Mouse (Mus musculus) forebrain, embryonic 14.5 days (tissue): Measurements from ENCODE around the gene Arhgap45. TPM values are rescaled to one million over a fixed set of nuclear protein-coding genes. Genes with fewer than 3 reads are reported as not detected.
"Not testable (repeated sequence)": the region's sequence is repeated elsewhere in the genome, so short reads cannot be mapped to it uniquely, and the experiment has no call there.

Experiments used
- ATAC-seq: fragments of 200-750 bp; cut with Nextera tagmentation; 2 replicates; pipeline ENCODE4 v1.8.0; 2017; ENCODE audit warnings: mild to moderate bottlenecking, moderate library complexity
- DNase-seq: peaks from one replicate; pipeline ENCODE4 v3.0.0-alpha.2; 2015; ENCODE audit warnings: low spot score
- H3K27ac ChIP-seq: fragments of 300-500 bp; sonication (generic); 2 replicates; pipeline ENCODE4 v1.5.1; 2014; ENCODE audit warnings: low read depth, mild to moderate bottlenecking, control low read depth, low read length, moderate library complexity
- H3K27me3 ChIP-seq: fragments of 300-500 bp; sonication (generic); replicated peaks from 2 replicates; pipeline ENCODE4 v1.6.1; 2014; ENCODE audit warnings: low read length, control low read depth, mixed read lengths; ENCODE audit not compliant: control insufficient read depth, insufficient read depth
- H3K36me3 ChIP-seq: fragments of 300-500 bp; sonication (generic); 2 replicates; pipeline ENCODE4 v1.6.1; 2014; ENCODE audit warnings: low read length, control low read depth; ENCODE audit not compliant: control insufficient read depth, insufficient read depth
- H3K4me1 ChIP-seq: fragments of 300-500 bp; sonication (generic); 2 replicates; pipeline ENCODE4 v1.6.1; 2014; ENCODE audit warnings: antibody characterized with exemption, low read length, control low read depth; ENCODE audit not compliant: control insufficient read depth, insufficient read depth
- H3K4me2 ChIP-seq: fragments of 300-500 bp; sonication (generic); 2 replicates; pipeline ENCODE4 v1.6.1; 2014; ENCODE audit warnings: mild to moderate bottlenecking, control low read depth, low read length
- H3K4me3 ChIP-seq: fragments of 300-500 bp; sonication (generic); 2 replicates; pipeline ENCODE4 v1.5.1; 2014; ENCODE audit warnings: low read depth, low read length, control low read depth
- H3K9ac ChIP-seq: fragments of 300-500 bp; sonication (generic); 2 replicates; pipeline ENCODE4 v1.6.1; 2014; ENCODE audit warnings: mild to moderate bottlenecking, low read length, control low read depth, moderate library complexity
- H3K9me3 ChIP-seq: fragments of 300-500 bp; sonication (generic); replicated peaks from 2 replicates; pipeline ENCODE4 v1.6.1; 2016; ENCODE audit warnings: low read length, control low read depth, mixed read lengths; ENCODE audit not compliant: control insufficient read depth
- WGBS: fragments of 180-500 bp; shearing (Covaris S2); extraction: QIAGEN DNeasy Blood & Tissue Kit; methylation state at CpG from one replicate; pipeline ENCODE4 v1.1.7; 2014; 5-methylcytosine and 5-hydroxymethylcytosine counted together
- polyA plus RNA-seq: library from polyadenylated mRNA; unstranded; fragments of >200 nt; fragmentation: Nextera tagmentation; extraction: Ambion mirVana; gene quantifications from 2 replicates; pipeline ENCODE4 v1.2.1, GENCODE M21; 2014

Arhgap45 gene
- polyA plus RNA-seq, 1 experiment from 2014 or later = 1.1 TPM

- DNase-seq = no peak
- 28% methylated on average over 14 of the region's 14 CpGs for WGBS
- Histone ChIP-seq H3K27ac (0 out of 2 replicates have a peak overlapping the region, but pooled peaks have one; percentile 27), H3K4me1 (peaks cover 18% of the 10 kb centered on the region), H3K4me2 (no peak overlapping the region), H3K4me3 (no peak overlapping the region), H3K36me3 (peaks cover 13% of the 10 kb centered on the region), H3K9me3 (no peaks in the 10 kb centered on the region), H3K9ac (no peak overlapping the region), H3K27me3 (no peaks in the 10 kb centered on the region)
- no peak for ATAC-seq
Observed at GRCm38 (mm10) chr10:80051618-80052373, 35.3 kb downstream of the Arhgap45 start.

DNA sequence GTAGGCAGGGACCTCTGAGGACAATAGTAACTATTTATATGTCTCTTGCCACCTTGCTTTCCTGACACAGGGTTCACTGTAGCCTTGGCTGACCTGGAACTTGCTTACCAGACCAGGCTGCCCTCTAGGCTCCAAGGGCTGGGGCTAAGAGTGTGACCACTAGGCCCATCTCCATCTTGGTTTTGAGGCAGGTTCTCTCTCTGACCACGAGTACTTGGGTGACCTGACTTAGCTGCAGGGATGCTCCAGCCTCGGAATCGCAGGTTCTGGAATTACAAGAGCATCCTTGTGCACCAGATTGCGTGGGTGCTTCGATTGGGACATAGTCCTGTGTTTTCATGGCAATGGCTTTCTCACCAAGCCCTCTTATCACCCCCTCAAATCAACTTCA is 35.9 kb downstream of the Arhgap45 start:
- ATAC-seq (no peak), DNase-seq (no peak)
- Histone ChIP-seq H3K36me3 (peaks cover 19% of the 10 kb centered on the region), H3K9me3 (no peaks in the 10 kb centered on the region), H3K4me3 (no peak overlapping the region), H3K4me1 (peaks cover 18% of the 10 kb centered on the region), H3K27me3 (no peaks in the 10 kb centered on the region), H3K9ac (no peak overlapping the region), H3K27ac (no peak overlapping the region), H3K4me2 (no peak overlapping the region)
- 86% methylated on average over 5 of the region's 5 CpGs for WGBS

DNA sequence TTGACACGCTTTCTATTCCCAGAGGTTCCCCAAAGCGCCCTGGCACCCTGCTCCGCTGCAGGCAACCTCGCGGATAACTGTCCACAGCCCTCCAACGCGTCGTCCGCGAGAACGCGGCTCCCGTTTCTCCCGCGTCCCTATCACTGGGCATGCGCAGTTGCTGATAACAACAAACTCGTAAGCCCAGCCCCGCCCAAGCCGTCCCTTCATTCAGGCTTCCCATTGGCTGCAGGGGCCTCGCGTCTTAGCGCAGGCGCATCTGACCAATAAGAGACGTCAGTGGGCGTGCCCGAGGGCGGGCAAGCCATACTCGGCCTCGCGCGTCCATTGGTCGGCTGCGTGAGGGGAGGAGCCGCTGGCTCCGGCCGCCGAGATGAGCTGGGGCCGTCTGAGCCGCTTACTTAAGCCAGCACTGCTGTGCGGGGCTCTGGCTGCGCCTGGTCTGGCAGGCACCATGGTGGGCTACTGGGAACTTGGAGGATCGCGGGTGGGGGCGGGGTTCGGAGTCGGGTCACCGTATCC is 36.9 kb downstream of the Arhgap45 start:
- Histone ChIP-seq H3K4me2 (peak overlapping the region; percentile 72), H3K4me3 (peak overlapping the region; percentile 72), H3K4me1 (peaks cover 14% of the 10 kb centered on the region), H3K27me3 (no peaks in the 10 kb centered on the region), H3K27ac (peak overlapping the region; percentile 92), H3K9ac (peak overlapping the region; percentile 90), H3K9me3 (no peaks in the 10 kb centered on the region), H3K36me3 (peaks cover 29% of the 10 kb centered on the region)
- ATAC-seq (peak; percentile 98), DNase-seq (peak; percentile 100)
- under 1% methylated on average over 47 of the region's 47 CpGs for WGBS

GRCm38 (mm10) chr10:80053831-80054815 is 37.7 kb downstream of the Arhgap45 start:
- Histone ChIP-seq H3K36me3 (peaks cover 29% of the 10 kb centered on the region), H3K27ac (peak overlapping the region; percentile 92), H3K9ac (peak overlapping the region; percentile 90), H3K4me1 (peaks cover 9% of the 10 kb centered on the region), H3K9me3 (no peaks in the 10 kb centered on the region), H3K4me3 (peak overlapping the region; percentile 72), H3K27me3 (no peaks in the 10 kb centered on the region), H3K4me2 (peak overlapping the region; percentile 72)
- ATAC-seq (peak; percentile 38), DNase-seq (peak; percentile 66)
- WGBS = 1% methylated on average over 77 of the region's 77 CpGs

GRCm38 (mm10) chr10:80054911-80055310 is 38.5 kb downstream of the Arhgap45 start:
- H3K4me1 ChIP-seq, H3K27ac ChIP-seq, H3K27me3 ChIP-seq, DNase-seq, H3K9me3 ChIP-seq, ATAC-seq: not testable (repeated sequence)
- whole genome bisulfite sequencing = 26% methylated on average over 3 of the region's 3 CpGs
- H3K4me3 ChIP-seq = peak overlapping the region; percentile 72
- H3K36me3 ChIP-seq = peaks cover 37% of the 10 kb centered on the region
- H3K9ac ChIP-seq = peak overlapping the region; percentile 90
- peak overlapping the region; percentile 72 for H3K4me2 ChIP-seq

DNA sequence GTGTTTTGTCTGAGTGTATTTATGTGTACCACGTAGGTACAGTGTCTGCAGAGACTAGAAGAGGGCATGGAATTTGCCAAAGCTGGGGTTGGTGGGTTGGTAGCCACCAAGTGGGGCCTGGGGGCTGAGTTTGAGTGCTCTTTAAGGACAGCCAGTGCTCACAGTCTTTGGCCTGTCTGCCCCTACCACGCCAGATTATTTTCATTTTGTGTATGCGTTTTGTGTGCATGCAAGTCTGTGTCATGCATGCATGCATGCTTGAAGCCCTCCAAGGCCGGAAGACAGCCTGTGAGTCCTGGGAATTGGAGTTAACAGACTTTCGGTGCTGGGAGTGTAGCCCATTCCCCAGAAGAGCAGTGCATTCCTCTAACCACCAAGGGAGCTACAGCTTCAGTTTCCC is 38.9 kb downstream of the Arhgap45 start:
- peak overlapping the region; percentile 72 for H3K4me2 ChIP-seq
- H3K27me3 ChIP-seq = no peaks in the 10 kb centered on the region
- no peak overlapping the region for H3K27ac ChIP-seq
- no peak overlapping the region; the same call in 1 of the 2 replicates for H3K9ac ChIP-seq
- WGBS = 86% methylated on average over 5 of the region's 5 CpGs
- no peak overlapping the region for H3K4me3 ChIP-seq
- DNase-seq = no peak
- peaks cover 41% of the 10 kb centered on the region for H3K36me3 ChIP-seq
- ATAC-seq = no peak
- H3K4me1 ChIP-seq = peaks cover 9% of the 10 kb centered on the region
- H3K9me3 ChIP-seq = no peaks in the 10 kb centered on the region

GRCm38 (mm10) chr10:80055891-80056290 is 39.4 kb downstream of the Arhgap45 start:
- ATAC-seq (no peak), DNase-seq (no peak)
- no peak overlapping the region for H3K27ac ChIP-seq
- no peak overlapping the region; the same call in 1 of the 2 replicates for H3K4me2 ChIP-seq
- no peaks in the 10 kb centered on the region for H3K9me3 ChIP-seq
- H3K9ac ChIP-seq = no peak overlapping the region; the same call in 1 of the 2 replicates
- H3K27me3 ChIP-seq = no peaks in the 10 kb centered on the region
- 85% methylated on average over 9 of the region's 10 CpGs for WGBS
- H3K4me3 ChIP-seq = no peak overlapping the region
- peaks cover 9% of the 10 kb centered on the region for H3K4me1 ChIP-seq
- peaks cover 46% of the 10 kb centered on the region for H3K36me3 ChIP-seq

- DNase-seq (no peak), ATAC-seq (no peak)
- H3K27ac ChIP-seq = no peak overlapping the region
Observed at GRCm38 (mm10) chr10:80056506-80056905, 40.1 kb downstream of the Arhgap45 start.

More at GRCm38 (mm10) chr10:80056506-80056905, 40.1 kb downstream of the Arhgap45 start:
- no peak overlapping the region for H3K4me2 ChIP-seq
- no peak overlapping the region for H3K9ac ChIP-seq
- WGBS = 83% methylated on average over 4 of the region's 4 CpGs
- H3K36me3 ChIP-seq = peaks cover 49% of the 10 kb centered on the region
- H3K27me3 ChIP-seq = no peaks in the 10 kb centered on the region
- H3K4me3 ChIP-seq = no peak overlapping the region
- H3K9me3 ChIP-seq = no peaks in the 10 kb centered on the region
- H3K4me1 ChIP-seq = peaks cover 9% of the 10 kb centered on the region
